Mouse (Mus musculus) kidney, postnatal 0 days (tissue): ENCODE measurements around the gene Mef2c. TPM values are rescaled to one million over a fixed set of nuclear protein-coding genes. Genes with fewer than 3 reads are reported as not detected.

Experiments
- ATAC-seq: fragments of 200-750 bp; cut with Nextera tagmentation; replicated peaks from 2 replicates; pipeline ENCODE4 v1.8.0; 2017; ENCODE audit warnings: low read depth, moderate number of reproducible peaks, moderate TSS enrichment, moderate library complexity; ENCODE audit not compliant: low FRiP score
- DNase-seq: peaks from one replicate; pipeline ENCODE4 v3.0.0-alpha.2; 2016; ENCODE audit warnings: low spot score
- H3K27ac ChIP-seq: fragments of 300-500 bp; sonication (generic); 2 replicates; pipeline ENCODE4 v1.5.1; 2014; ENCODE audit warnings: mild to moderate bottlenecking
- H3K27me3 ChIP-seq: fragments of 300-500 bp; sonication (generic); 2 replicates; pipeline ENCODE4 v1.6.1; 2014; ENCODE audit warnings: low read length, mixed read lengths; ENCODE audit not compliant: insufficient read depth
- H3K36me3 ChIP-seq: fragments of 300-500 bp; sonication (generic); 2 replicates; pipeline ENCODE4 v1.6.1; 2014; ENCODE audit warnings: low read length, mixed read lengths; ENCODE audit not compliant: insufficient read depth
- H3K4me1 ChIP-seq: fragments of 300-500 bp; sonication (generic); replicated peaks from 2 replicates; pipeline ENCODE4 v1.6.1; 2014; ENCODE audit warnings: antibody characterized with exemption, low read length, mixed read lengths; ENCODE audit not compliant: insufficient read depth
- H3K4me2 ChIP-seq: fragments of 300-500 bp; sonication (generic); 2 replicates; pipeline ENCODE4 v1.6.1; 2014; ENCODE audit warnings: mild to moderate bottlenecking, low read length, moderate library complexity, mixed read lengths
- H3K4me3 ChIP-seq: fragments of 300-500 bp; sonication (generic); replicated peaks from 2 replicates; pipeline ENCODE4 v1.5.1; 2014; ENCODE audit warnings: low read depth, low read length
- H3K9ac ChIP-seq: fragments of 300-500 bp; sonication (generic); 2 replicates; pipeline ENCODE4 v1.6.1; 2014; ENCODE audit warnings: low read depth, low read length
- H3K9me3 ChIP-seq: fragments of 300-500 bp; sonication (generic); replicated peaks from 2 replicates; pipeline ENCODE4 v1.6.1; 2016; ENCODE audit warnings: low read length, inconsistent platforms, mixed read lengths
- CTCF ChIP-seq: IDR thresholded peaks from 2 replicates; pipeline ENCODE4 v1.5.1; 2016; ENCODE audit warnings: antibody characterized with exemption, low read depth, mild to moderate bottlenecking, moderate library complexity
- WGBS: fragments of 180-500 bp; shearing (Covaris S2); extraction: QIAGEN DNeasy Blood & Tissue Kit; methylation state at CpG from one replicate; pipeline ENCODE4 v1.1.7; 2014; 5-methylcytosine and 5-hydroxymethylcytosine counted together
- polyA plus RNA-seq: library from polyadenylated mRNA; unstranded; fragments of >200 nt; fragmentation: Nextera tagmentation; extraction: Ambion mirVana; gene quantifications from 2 replicates; pipeline ENCODE4 v1.2.1, GENCODE M21; 2015

The Mef2c gene
- polyA plus RNA-seq, 1 experiment from 2014 or later = 51.8 TPM

- Histone ChIP-seq H3K36me3 (no peaks in the 10 kb centered on the region), H3K27ac (no peak overlapping the region), H3K4me2 (peak overlapping the region; percentile 13; the same call in 1 of the 2 replicates), H3K27me3 (no peaks in the 10 kb centered on the region), H3K4me3 (no peak overlapping the region), H3K9me3 (no peaks in the 10 kb centered on the region), H3K9ac (no peak overlapping the region), H3K4me1 (no peaks in the 10 kb centered on the region; the same call in 1 of the 2 replicates)
- ATAC-seq (no peak), DNase-seq (no peak)
- WGBS = 43% methylated on average over 8 of the region's 8 CpGs
- TF ChIP-seq CTCF = no peak
Observed at GRCm38 (mm10) chr13:83573855-83574583, 70.2 kb downstream of the Mef2c start.

GRCm38 (mm10) chr13:83574866-83575265 is 71.0 kb downstream of the Mef2c start:
- no peak for ATAC-seq
- no peak overlapping the region for H3K9ac ChIP-seq
- no peak for TF ChIP-seq CTCF
- H3K4me2 ChIP-seq = no peak overlapping the region
- H3K27ac ChIP-seq = no peak overlapping the region
- H3K36me3 ChIP-seq = no peaks in the 10 kb centered on the region
- no peak overlapping the region for H3K4me3 ChIP-seq
- WGBS = 73% methylated on average over 8 of the region's 8 CpGs
- DNase-seq = no peak
- no peaks in the 10 kb centered on the region for H3K9me3 ChIP-seq
- no peaks in the 10 kb centered on the region for H3K4me1 ChIP-seq
- H3K27me3 ChIP-seq = no peaks in the 10 kb centered on the region

GRCm38 (mm10) chr13:83579410-83579809 is 75.6 kb downstream of the Mef2c start:
- Histone ChIP-seq H3K9me3 (no peaks in the 10 kb centered on the region), H3K27ac (no peak overlapping the region), H3K27me3 (no peaks in the 10 kb centered on the region), H3K36me3 (no peaks in the 10 kb centered on the region), H3K4me1 (no peaks in the 10 kb centered on the region; the same call in 1 of the 2 replicates), H3K9ac (no peak overlapping the region), H3K4me3 (no peak overlapping the region), H3K4me2 (no peak overlapping the region)
- WGBS = 89% methylated on average over 3 of the region's 3 CpGs
- no peak for TF ChIP-seq CTCF
- DNase-seq = no peak
- no peak for ATAC-seq

- WGBS = 76% methylated on average over 5 of the region's 5 CpGs
- Histone ChIP-seq H3K9me3 (no peaks in the 10 kb centered on the region), H3K27me3 (no peaks in the 10 kb centered on the region), H3K4me3 (no peak overlapping the region), H3K9ac (no peak overlapping the region), H3K36me3 (no peaks in the 10 kb centered on the region), H3K4me2 (no peak overlapping the region), H3K27ac (no peak overlapping the region), H3K4me1 (no peaks in the 10 kb centered on the region; the same call in 1 of the 2 replicates)
- ATAC-seq (no peak), DNase-seq (no peak)
- TF ChIP-seq CTCF = no peak
Observed at GRCm38 (mm10) chr13:83580856-83581255, 77.0 kb downstream of the Mef2c start.

- Histone ChIP-seq H3K36me3 (no peaks in the 10 kb centered on the region), H3K4me1 (no peaks in the 10 kb centered on the region; the same call in 1 of the 2 replicates), H3K27me3 (no peaks in the 10 kb centered on the region), H3K4me3 (no peak overlapping the region), H3K9ac (no peak overlapping the region), H3K4me2 (no peak overlapping the region), H3K27ac (no peak overlapping the region), H3K9me3 (no peaks in the 10 kb centered on the region)
- no peak for TF ChIP-seq CTCF
- ATAC-seq = no peak
- peak; percentile 41 for DNase-seq
- WGBS = 91% methylated on average over 1 of the region's 1 CpGs
Observed at GRCm38 (mm10) chr13:83582564-83582963, 78.7 kb downstream of the Mef2c start.

GRCm38 (mm10) chr13:83583881-83584280 is 80.0 kb downstream of the Mef2c start:
- Histone ChIP-seq H3K9me3 (no peaks in the 10 kb centered on the region), H3K9ac (no peak overlapping the region), H3K4me1 (no peaks in the 10 kb centered on the region; the same call in 1 of the 2 replicates), H3K27me3 (no peaks in the 10 kb centered on the region), H3K36me3 (no peaks in the 10 kb centered on the region), H3K4me2 (no peak overlapping the region), H3K27ac (no peak overlapping the region), H3K4me3 (no peak overlapping the region)
- 91% methylated on average over 4 of the region's 4 CpGs for WGBS
- ATAC-seq (no peak), DNase-seq (no peak)
- no peak for TF ChIP-seq CTCF
